Mouse (Mus musculus): Measurements from ENCODE around the gene Lrrc8b.

DNA sequence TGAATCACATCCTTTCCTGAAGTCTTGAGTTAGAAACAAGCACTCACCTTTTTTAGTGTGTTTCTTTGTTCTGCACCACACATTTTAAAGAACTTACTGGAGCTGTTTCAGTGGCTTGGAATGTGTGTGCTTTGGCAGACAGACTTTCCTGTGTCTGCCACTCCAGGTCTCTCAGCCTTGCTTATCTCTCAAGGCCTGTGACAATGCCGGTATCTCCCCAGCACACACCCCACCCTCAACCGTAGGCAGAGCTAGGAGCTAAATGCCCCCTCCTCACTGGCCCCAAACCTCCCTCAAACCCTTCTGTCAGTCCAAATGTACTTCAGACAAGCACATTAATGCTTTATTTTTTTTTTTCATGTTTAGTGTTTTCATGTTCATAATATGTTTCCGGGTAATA is 107.9 kb downstream of the Lrrc8b start:
- TF ChIP-seq CTCF (IDR thresholded peaks at IDR 0.05; ENCODE audit: insufficient read depth, low read length): no peak
- TF ChIP-seq POLR2A (IDR thresholded peaks at IDR 0.05; ENCODE audit: borderline replicate concordance, extremely low read depth, low read depth, low read length): no peak

Measured in lung, adult 2 months (tissue).